Mouse (Mus musculus) kidney, postnatal 4 days (tissue): ENCODE results near the gene Gabbr2.
A peak's percentile ranks its signal among the peaks of the same experiment; 100 is the strongest.
"Not testable (repeated sequence)": the region's sequence is repeated elsewhere in the genome, so short reads cannot be mapped to it uniquely, and the experiment has no call there.

Source experiments
- DNase-seq, 2 experiments: peaks; one replicate each; pipeline ENCODE4 v3.0.0; 2021; ENCODE audit warnings: mixed read lengths in 2 of 2

Gene Gabbr2

GRCm38 (mm10) chr4:46641283-46641682 is 350.4 kb downstream of the Gabbr2 start:
- DNase-seq: no peak

- DNase-seq: no peak
Observed at GRCm38 (mm10) chr4:46639866-46640265, 351.8 kb downstream of the Gabbr2 start.

DNA sequence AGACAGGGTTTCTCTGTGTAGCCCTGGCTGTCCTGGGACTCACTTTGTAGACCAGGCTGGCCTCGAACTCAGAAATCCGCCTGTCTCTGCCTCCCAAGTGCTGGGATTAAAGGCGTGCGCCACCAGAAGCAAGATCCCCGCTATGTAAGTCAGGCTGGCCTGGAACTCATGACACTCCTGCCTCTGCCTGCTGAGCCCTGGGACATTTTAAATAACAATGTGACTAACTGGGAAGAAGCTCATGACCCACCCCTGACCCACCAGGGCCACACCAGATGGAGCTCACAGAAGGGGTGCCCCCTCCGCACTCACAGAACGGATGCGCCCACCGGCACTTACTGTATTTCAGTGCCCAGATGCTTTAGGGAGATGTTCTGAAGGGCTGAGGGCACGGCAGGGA is 354.4 kb downstream of the Gabbr2 start:
- not testable (repeated sequence) for DNase-seq

- no peak for DNase-seq
Observed at GRCm38 (mm10) chr4:46635702-46636430, 355.8 kb downstream of the Gabbr2 start.

GRCm38 (mm10) chr4:46634881-46635280 is 356.8 kb downstream of the Gabbr2 start:
- DNase-seq: no peak

DNA sequence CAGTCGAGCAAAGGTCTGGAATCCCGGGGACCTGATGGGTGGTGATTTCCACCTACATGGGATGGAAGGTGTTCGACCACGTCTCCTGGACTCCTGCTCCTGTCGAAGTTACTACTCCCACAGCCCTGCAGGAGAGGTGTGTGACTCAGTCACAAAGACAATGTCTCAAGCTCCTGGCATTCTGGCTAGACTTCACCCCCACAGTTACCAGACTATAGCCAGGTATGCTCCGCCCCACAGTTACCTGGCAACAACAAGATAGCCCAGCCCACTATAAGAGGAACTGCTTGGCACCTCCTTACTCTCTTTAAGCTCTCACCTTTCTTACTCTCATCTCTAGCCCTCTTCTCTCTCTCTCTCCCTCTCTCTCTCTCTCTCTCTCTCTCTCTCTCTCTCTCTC is 358.1 kb downstream of the Gabbr2 start:
- DNase-seq: not testable (repeated sequence)

- no peak for DNase-seq
Observed at GRCm38 (mm10) chr4:46632465-46632864, 359.2 kb downstream of the Gabbr2 start.

- peak; percentile 36 to 51 for DNase-seq
Observed at GRCm38 (mm10) chr4:46630390-46630789, 361.3 kb downstream of the Gabbr2 start.

- no peak for DNase-seq
Observed at GRCm38 (mm10) chr4:46628873-46629272, 362.8 kb downstream of the Gabbr2 start.

DNA sequence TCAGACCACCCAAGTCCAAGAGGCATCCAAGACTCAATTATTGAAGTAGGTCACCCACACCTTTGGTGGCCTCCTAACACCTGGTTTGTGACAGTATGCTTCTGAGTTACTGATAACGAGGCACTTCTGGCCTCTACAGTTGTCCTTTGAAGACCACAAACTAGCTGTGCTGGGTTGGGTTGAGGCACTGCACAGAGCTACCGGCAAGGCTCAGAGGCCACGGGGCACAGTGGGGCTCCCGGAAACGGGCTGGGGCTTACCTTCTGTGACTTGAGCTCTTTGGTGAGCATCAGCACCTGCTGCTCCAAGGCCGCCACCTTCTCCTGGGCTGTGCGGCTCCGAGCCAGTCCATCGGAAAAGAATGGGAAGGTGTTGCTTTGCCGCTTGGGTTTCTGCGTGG is 363.6 kb downstream of the Gabbr2 start:
- no peak for DNase-seq

- DNase-seq: no peak
Observed at GRCm38 (mm10) chr4:46625101-46625500, 366.6 kb downstream of the Gabbr2 start.

GRCm38 (mm10) chr4:46623007-46623406 is 368.7 kb downstream of the Gabbr2 start:
- no peak for DNase-seq

GRCm38 (mm10) chr4:46620946-46621345 is 370.7 kb downstream of the Gabbr2 start:
- DNase-seq: no peak

DNA sequence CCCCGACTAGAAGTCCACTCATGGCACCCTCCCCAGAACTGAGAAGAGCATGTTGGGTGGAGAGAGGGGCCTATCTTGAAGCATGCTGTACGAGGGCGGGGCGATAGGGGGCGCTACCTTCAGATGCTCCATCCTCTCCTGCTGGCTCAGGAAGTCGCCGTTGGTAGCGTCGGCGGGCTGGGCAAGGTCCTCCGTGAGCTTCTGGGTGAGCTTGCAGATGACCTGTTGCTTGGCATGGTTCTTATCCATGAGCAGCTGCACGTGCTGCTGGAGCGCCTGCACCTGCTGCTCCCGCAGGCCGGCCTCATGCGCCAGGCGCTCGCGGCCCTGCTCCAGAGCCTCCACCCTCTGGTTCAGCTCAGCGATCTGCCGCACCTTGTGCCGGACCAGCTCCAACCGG is 371.3 kb downstream of the Gabbr2 start:
- peak; percentile 50 to 65 for DNase-seq

DNA sequence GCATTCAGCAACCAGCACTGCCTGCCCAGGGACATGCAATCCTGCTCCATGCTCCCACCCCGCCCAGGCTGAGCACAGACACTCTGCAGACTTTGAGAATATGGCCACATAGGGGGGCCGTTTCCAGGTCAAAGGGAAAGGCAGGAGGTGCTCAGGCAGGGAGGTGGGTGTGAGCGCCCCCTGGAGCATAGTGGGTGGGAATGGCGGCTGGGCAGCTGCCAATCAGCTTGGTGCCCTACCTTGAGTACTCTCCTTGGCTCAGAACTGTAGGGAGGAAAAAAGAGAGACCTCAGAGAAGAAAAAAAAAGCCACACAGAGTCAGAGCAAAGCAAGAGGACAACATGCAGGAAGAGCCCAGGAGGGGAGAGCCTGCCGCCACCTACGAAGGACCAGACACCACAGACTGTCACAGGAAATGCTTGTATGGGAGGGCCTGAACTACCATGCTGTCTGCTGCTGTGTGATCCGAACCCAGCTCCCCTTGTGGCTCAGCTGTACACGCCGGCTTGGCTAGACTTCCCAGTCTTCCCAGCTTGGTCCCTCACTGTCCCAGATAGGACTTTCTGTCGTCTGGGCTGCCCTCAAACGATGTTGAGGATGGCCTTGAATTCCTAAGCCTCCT is 373.4 kb downstream of the Gabbr2 start:
- no peak for DNase-seq

DNA sequence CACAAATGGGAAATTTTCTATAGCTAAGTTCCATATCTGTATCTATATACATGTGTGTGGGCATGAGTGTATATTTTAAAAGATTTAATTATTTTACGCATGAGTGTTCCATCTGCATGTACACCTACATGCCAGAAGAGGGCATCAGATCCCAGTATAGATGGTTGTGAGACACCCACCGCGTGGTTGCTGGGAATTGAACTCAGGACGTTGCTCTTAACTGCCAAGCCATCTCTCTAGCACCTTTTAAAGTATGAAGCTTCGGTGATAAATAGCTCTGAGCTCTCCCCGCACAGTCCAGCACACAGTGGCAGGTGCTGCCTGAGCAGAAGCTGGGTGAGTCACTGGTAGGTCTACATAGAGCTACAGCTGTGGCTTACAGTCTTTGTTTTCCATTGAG is 374.3 kb downstream of the Gabbr2 start:
- no peak for DNase-seq

DNA sequence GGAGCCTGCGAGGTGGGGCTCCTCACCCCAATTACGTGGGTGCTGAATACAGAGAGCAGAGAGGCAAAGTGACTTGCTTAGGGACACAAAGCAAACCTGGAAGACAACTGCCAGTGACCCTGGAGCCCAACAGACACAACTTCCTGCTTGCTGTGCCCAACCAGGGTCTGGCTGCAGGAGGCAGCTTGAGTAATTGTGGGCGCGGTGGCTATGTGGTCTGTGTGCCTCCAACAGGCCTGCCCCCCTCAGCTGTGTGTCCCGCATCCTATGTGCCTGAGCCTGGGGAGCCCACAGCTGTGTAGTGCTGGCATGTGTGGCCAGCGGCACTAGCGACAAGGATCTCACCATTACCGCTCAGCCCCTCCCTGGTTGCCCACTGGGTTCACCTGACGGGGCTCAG is 377.0 kb downstream of the Gabbr2 start:
- DNase-seq: no peak

DNA sequence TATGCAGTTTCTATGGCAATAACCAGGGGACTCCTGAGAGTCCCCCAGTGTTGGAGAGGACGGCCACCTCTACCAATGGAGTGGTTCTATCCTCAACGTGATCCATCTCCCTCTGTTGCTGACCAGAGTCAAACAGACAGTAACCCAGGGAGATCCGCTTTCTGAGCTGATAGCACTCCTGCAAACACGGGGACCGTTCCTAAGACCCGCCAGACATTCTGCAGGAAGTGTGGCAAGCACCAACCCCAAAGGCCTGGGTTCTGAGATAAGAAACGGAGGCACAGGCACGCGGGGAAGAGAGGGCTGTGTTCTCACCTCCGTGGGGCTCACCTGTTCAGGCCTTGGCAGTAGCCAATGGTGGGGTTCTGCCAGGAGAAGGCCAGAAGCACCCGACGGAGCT is 378.1 kb downstream of the Gabbr2 start:
- no peak for DNase-seq
